Mouse (Mus musculus) urinary bladder, postnatal 25 days (tissue): ENCODE results near the gene Kcnab3.
"Not testable (repeated sequence)": the region's sequence is repeated elsewhere in the genome, so short reads cannot be mapped to it uniquely, and the experiment has no call there.

ENCODE experiments used
- DNase-seq: peaks from one replicate; pipeline ENCODE4 v3.0.0; 2022; ENCODE audit warnings: low spot score

Gene Kcnab3

DNA sequence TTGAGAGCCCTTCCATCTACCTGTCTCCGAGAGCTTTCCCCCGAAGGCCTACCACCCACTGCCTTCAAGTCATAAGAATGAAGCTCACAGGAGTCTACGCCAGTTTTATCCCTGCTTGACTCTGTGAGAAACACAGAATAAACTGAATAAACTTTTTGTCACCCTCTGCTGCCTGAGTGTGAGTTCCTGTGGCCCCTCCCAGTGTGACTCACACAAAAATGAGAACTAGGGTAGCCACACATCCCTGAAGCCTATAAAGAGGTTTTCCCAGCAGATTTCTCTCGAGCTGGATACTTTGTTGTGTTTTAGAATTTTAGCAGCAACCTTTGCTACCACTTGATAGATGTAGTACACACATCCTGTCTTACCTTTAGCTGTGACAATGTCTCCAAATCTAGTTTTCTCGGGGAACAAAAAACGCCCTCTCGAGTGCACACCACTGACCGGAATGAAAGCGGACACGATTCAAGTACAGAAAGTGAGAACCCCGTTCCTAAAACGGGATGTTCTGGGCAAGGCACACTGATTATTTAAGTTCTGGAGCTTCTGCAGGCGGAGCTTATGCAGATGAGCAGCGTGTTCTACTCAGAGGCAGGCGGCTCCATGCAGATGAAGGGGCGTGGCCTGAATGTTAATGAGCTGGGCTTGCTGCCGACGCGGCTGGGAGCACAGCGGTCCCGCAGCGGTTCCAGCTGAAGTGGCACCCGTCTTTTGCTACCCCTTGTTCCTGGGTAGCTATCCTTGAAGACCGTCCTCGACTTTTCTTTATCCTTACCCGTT is at the start of gene Kcnab3:
Gene Kcnab3, plus strand, starts transcription at position 631 of the 780 bp plus-strand sequence.
- DNase-seq = peak; percentile 74

DNA sequence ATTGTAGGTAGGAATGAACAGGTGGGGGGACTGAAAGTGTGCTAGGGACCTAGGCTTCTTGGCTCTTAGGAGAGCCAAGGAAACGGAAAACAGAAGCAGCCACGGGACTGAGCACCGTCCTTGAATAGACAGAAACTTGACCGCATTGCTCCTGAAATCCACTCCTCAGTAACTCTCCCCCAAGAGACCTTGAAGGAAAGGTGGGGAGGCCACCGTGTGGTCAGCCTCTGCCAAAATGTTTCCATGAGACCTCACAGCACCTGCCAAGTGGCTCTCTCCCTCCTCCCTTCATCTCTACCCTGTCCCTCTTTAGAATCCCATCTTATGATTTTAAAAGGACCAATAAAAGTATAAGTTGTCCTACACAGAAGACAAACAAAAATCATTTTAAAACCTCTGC is 48.8 kb upstream of the Kcnab3 start:
- no peak for DNase-seq

DNA sequence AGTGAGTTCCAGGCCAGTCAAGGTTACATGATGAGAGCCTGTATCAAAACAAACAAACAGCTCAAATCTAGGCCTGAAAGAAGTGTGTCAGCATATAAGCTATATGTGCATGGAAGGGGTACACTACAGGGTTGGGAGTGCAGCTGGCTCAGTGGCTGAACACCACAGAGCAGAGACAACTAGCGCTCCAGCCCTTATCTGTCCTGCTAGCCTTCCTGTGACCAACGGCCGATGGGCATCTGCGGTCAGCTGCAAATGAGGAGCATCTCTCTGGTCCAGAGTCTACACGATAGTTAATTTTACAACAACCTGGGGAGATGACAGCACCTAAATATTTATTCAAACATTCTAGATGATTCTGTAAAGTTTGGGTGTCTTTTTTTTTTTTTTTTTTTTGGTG is 34.9 kb upstream of the Kcnab3 start:
- DNase-seq = no peak

DNA sequence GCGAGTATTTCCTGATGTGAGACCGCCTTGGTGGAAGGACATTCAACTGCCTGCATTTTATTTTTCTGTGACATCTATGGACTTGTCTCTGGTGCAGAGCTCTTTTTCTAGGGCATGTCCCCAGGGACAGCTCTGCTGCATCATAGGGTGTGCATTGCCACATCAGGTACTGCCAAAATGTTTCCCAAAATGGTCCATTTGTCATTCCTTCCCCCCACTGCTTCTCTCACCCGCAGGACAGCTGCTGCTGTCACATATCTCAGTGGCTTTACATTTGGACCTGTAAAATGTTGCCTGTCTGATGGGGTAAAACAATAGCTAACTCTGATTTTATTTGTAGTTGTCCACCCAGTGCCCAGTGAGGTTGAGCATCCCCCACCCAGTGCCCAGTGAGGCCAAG is 30.8 kb upstream of the Kcnab3 start:
- no peak for DNase-seq

DNA sequence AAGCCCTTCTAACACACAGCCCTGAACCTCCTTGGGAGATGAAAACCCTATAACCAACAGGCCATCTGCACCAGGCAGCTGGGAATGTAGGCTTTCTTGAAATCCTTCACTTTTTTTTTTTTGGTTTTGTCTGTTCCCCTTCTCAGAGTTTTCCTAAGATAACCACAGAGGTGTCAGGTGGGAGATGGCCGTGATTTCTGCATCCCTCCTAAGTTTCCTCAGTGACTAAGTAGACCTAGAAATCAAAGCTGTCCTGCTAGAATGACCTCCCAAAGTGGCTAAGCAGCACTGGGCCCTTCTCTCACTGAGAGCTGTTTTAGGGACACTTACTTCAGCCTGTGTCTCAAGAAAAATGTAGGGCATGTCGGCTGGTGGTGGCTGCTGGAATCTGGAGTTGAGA is 28.3 kb upstream of the Kcnab3 start:
- DNase-seq = no peak

DNA sequence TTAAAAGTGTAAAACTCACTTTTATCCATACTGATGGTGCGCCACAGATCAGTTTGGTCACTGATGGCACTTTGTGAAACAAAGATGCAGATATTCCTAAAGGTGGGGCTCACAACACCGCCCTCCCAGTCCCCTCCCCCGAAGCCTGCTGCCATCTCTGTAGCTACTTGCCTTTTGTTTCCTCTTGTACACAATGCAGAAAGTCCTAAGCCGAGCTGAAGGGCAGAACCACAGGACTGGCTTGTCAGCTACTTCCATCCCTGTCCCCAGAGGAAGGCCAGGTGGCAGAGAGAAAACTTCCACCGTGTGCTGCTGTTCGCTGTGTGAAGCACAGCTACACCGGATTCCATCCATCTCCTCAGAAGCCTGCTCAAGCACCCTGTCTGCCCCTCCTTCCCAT is 27.8 kb upstream of the Kcnab3 start:
- no peak for DNase-seq

DNA sequence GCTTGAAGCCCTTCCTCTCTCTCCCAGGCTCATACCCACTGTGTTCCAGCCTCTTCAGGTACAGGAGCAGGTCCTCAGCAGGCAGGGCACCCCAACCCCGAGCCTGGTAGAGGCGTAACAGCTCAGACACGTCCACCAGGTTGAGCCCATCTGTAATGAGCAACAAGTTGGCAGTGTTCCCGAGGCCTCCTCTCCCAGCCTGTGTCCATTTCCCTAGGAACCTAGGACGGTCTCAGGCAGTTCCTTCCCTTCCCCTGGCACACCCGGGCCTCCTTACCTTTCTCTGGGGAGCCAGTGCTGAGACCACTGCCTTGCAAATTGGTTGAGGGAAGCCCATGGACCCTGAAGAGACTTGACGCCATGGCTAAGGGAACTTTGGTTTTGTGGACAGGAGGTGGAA is 23.2 kb upstream of the Kcnab3 start:
- DNase-seq = no peak

DNA sequence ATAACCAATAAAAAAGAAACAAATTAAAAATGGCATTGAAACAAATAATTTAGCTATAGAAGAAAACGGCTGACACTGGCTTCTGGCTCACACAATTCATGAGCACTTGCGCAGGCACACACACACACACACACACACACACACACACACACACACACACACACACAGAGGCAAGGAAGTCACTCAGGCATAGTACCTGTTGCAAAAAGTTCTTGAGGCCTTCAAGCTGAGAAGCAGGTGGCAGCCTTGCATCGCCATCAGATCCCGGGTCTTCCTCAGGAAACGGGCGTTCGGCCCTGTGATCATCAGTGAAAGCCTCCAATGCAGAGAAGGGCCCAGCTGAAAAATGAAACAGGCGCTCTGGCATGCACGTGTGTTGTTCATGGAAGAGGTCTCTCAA is 20.8 kb upstream of the Kcnab3 start:
- no peak for DNase-seq

DNA sequence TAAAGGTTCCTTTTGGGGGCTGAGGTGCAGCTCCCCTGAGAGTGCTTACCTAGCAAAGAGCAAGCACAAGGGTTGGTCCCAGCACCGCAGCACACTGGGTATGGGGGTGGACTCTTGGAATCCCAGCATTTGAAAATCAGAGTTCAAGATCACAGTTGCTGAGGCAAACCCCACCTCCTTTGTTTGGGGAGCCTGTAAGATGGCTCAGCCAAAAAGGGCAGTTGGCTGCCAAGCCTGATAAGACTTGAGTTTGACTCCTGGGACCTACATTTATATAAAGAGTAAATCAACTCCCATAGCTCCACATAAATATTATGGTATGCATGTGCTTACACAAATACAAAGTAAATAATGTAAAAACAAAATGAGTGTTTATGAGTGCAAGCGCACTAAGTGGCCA is 20.0 kb upstream of the Kcnab3 start:
- no peak for DNase-seq

DNA sequence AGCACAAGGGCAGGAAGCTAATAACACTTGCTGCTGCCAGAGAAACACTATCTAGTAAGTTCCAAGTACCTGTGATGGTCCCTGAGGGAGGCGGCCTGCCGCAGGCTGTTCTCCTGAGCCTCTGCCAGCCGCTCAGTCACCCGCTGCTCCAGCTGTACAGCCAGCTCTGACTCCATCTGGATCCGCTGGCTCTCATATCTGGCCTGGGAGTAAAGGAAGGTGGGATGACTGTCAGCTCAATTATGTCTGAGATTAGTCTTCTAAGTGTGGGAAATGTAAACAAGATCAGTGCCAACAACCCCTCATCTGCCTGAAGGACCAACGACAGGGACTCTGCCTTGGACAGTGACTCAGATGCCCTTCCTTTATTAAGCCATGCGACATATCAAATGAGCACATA is 14.8 kb upstream of the Kcnab3 start:
- DNase-seq = no peak

DNA sequence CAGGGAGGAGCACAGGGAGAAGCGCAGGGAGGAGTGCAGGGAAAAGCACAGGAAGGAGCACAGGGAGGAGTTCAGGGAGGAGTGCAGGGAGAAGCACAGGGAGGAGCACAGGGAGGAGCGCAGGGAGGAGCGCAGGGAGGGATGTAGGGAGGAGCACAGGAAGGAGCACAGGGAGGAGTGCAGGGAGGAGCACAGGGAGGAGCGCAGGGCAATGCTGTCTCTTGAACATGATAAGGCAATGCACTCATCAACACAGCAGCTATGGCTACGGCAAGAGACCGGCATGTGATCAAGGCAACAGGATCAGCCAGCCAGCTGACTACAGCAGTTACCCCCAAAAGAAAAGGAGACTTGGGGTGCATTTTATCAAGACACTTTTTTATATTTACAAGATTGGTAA is 9.7 kb upstream of the Kcnab3 start:
- no peak for DNase-seq

DNA sequence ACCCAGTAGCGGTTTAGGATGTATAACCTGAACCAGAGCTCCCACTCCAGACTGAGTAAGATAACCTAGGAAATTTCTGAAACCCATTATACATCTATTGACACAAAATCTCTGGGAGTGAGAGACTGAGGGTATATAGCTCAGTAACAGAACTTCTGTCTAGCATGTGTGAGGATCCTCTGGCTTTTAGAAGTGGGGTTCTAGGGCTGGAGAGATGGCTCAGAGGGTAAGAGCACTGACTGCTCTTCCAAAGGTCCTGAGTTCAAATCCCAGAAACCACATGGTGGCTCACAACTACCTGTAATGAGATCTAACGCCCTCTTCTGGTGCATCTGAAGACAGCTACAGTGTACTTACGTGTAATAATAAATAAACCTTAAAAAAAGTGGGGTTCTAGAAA is 8.1 kb upstream of the Kcnab3 start:
- not testable (repeated sequence) for DNase-seq

DNA sequence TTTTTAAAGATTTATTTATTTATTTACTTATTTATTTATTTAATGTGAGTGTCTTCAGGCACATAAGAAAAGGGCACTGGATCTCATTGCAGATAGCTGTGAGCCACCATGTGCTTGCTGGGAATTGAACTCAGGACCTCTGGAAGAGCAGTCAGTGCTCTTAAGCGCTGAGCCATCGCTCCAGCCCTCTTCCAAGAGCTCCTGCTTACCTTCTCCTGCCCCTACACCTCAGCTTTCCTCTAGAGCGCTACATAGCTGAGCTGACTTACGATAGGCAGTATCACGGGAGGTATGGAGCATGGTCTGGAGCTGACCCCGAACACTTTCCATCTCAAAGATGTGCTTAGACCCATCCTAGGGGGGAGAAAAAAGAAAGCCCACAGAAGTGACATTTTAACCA is 4.5 kb upstream of the Kcnab3 start:
- DNase-seq = no peak

DNA sequence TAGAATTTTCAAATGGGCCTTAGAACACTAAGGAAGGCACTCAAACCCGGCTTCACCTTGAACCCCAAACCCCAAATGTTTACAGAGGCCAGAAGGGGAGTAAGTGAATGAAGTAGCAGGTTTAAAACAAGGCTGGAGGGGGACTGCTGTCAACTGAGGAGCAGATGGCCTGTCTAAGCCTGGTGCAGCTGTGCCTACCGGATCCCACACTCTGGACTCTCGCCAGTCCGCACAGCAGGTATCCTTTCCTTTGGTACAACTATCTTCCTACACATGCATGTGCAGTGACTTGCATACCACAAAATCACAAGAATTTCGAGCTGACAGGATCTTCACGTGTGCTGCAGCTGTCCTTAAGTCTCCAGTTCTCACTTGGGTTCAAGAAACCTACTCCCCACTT is 4.0 kb upstream of the Kcnab3 start:
- DNase-seq = no peak

DNA sequence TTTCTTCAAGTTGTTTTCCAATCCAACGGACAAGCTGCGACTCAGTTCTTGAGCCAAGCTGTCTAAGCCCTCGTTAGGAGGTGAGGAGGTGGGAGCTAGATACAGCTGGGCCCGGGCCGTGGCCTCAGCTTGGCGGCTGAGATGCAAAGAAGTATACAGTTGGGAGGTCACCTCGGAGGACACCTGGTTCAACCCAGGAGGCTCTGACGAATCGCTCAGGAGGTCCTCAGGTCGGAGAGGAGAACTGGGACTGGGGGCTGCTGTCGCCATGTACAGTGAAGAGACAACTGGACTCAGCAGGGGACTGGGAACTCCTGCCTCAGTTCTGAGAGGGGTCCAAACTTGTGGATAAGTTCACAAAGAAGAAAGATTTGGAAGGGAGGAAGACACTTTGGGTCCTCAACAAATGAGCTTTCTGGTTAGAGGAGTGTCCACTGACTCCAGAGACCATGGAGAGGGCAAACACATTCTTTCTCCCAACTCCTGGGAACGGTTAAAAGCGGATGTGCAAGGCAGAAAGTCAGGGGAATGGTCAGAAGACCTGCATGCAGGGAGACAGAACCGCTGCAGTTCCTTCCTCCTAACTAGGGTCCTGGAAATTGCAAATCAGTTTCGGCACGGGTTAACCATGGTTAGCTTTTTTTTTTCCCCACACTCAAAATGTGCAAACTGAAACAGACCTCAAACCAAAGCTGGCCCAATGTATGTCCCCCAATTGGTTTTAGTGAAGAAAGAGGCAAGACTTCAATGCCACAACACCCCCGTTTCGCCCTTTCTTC is 3.2 kb upstream of the Kcnab3 start:
- no peak for DNase-seq

DNA sequence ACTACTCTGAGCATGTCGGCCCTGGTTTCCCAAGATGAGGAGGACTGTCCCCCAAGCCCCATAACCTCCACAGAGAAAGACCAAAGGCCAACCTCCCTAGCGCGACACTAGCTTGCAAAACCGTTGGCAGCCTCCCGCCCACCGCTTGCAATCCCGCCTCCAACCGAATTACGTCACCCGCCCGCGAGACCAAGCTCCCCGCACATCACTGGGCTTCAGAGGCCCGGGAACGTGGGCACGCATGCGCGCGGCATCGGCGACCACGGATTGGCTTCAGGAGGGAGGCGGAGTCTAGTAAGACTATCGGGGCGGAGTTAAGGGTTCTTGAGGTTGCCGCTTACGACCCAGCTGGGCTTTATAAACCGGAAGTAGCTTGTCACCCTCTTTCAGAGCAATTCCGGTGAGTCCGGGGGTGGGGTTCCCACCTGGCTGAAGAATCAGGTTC is 2.4 kb upstream of the Kcnab3 start, which contains the start of the genes Cntrob and Trappc1:
Gene Cntrob, minus strand, starts transcription at position 109 of the 445 bp plus-strand sequence.
Gene Trappc1, plus strand, starts transcription at position 314 of the 445 bp plus-strand sequence.
- DNase-seq = peak; percentile 97

DNA sequence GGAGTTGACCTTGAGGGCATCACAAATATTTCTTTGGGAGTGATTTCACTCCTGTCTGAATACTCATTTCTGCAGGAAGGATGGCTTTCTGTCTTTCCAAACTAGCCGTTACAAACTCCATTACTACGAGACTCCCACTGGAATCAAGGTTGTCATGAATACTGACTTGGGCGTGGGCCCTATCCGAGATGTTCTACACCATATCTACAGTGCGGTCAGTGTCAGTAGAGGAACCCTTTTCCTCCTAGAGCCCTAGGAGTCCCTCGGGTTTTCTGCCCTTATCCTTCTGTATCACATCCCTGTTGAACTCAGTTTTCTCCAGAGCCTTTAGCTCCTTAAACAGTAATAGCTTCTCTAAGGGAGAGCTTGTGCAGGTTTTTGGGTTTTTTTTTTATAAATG is 1.3 kb upstream of the Kcnab3 start:
- no peak for DNase-seq

DNA sequence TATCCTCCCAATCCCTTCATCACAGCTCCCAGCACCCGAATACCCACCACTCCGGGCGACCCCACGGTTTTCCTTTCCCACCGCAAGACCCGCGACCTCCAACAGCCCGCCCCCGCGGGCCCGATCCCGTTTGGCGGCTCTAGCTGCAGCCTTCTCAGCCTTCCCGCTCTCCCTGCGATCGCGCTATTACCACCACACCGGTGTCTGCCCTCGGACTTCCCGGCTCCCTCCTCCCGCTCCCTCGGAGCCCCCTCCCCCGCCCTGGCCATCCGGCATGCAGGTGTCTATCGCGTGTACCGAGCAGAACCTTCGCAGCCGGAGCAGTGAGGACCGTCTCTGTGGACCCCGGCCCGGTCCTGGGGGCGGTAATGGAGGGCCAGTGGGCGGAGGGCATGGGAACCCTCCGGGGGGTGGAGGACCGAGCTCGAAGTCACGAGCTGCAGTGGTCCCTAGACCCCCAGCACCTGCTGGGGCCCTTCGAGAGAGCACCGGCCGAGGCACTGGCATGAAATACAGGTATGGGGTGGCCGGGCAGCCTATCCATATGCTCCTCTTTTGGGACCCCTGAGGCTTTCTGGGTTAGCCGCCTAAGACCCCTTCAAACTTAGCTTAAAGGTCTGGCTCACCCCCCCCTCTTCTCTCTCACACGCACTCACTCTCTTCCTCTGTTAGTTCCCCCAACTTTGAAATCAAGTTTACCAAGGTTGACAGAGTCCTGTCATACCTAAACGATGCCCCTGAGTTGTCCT is 524 bp downstream of the Kcnab3 start:
- peak; percentile 21 for DNase-seq

DNA sequence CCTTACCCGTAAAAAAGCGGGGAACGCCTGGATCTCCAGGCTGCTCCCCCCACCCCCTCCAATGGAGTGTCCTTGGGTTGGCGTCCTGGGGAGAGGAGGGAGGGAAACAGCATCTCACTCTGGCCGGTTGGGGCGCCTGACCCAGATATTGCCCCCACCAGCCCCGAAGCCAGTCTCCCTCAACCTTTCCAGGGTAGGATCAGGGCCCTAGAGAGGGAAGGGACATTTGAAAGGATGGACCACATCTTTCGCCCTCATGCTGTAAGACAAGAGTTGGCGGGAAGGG is 1.0 kb downstream of the Kcnab3 start:
- no peak for DNase-seq

DNA sequence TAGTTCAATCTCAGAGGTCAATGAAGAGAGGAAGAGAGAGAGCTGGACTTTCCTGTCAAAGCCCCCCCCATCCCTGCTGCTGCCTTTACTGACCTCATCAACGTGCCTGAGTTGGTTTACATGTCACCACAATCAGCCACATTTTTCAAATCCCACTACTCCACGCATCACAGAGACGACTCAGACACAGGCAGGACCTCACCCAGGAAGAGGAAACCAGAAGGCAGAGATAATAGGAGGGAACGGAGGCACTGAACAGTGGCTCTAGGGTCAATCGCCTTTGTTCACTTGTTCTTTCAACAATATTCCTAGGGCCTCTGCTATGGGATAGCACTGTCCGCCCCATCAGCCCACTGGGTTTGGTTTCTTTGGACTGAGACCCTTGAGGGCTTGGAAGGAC is 1.6 kb downstream of the Kcnab3 start:
- no peak for DNase-seq

DNA sequence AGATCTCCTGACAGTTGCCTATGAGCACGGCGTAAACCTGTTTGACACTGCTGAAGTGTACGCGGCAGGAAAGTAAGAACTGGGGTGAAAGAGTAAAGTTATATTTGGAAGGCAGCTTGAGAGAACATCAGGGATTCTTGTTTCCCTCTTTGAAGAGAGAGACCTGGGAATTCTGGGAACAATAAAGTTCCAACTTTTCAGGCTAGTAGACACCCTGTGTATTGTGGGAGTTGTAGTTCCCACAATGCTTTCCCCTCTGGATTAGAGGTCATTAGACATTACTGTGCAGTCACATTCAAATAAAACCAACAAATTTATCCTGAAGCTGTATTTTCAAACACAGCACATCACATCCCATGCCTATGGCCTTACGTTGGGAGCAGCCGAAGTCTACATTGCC is 2.5 kb downstream of the Kcnab3 start:
- DNase-seq = no peak

DNA sequence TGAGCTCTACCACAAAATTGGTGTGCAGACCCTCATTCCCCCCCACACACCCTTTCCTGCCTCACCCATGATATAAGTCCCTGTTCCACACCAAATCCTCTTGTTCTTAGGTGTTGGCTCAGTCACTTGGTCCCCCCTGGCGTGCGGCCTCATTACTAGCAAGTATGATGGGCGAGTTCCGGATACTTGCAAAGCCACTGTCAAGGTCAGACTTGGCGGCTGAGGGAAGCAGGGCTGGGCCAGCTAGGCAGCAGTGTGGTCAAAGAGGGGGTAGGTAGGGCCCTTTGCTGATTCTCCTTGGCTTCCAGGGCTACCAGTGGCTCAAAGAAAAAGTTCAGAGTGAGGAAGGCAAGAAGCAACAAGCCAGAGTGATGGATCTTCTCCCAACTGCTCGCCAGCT is 5.1 kb downstream of the Kcnab3 start:
- DNase-seq = no peak

DNA sequence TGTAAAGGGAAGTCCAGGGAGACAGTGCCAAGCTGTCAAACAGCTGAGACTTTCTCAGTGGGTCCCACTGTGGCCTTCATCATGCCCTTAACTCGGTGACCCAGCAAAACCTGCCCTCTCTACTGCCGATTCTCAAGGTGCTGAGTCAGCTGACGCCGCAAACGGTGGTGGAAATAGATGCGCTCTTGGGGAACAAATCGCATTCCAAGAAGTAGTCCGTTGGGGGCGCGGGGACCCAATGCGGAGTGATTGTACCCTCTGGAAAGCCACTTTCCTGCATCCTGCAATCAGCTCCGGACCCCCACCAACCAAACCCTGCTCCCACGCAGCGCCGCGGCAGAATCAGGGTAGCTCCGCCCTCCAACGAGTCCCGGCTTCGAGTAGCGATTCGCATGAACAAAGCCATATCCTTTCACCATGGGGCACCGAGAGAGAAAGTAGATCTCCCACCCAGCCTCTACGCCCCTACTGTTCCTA is 5.9 kb downstream of the Kcnab3 start:
- peak; percentile 68 for DNase-seq
